Mouse (Mus musculus): ENCODE data around the gene Nsd2. TPM values are rescaled to one million over a fixed set of nuclear protein-coding genes. Genes with fewer than 3 reads are reported as not detected.
A peak's percentile ranks its signal among the peaks of the same experiment; 100 is the strongest.

Nsd2 gene
- total and polyA plus RNA-seq, 2 experiments from 2014 or later, result 69.4 to 76.2 TPM

- H3K27me3 ChIP-seq (ENCODE audit: insufficient read depth, low read length), result no peaks in the 10 kb centered on the region
- WGBS, result 25% methylated on average over 2 of the region's 2 CpGs
- ATAC-seq (no peak), DNase-seq (ENCODE audit: low spot score) (no peak)
- H3K4me2 ChIP-seq (ENCODE audit: low read depth, low read length), result peak overlapping the region; percentile 73
- no peak for TF ChIP-seq CTCF (IDR thresholded peaks at IDR 0.05; ENCODE audit: low read depth)
- no peaks in the 10 kb centered on the region for H3K36me3 ChIP-seq (ENCODE audit: insufficient read depth, low read length)
- peak overlapping the region; percentile 99; the same call in 1 of the 2 replicates for H3K9ac ChIP-seq (replicated peaks; ENCODE audit: low read length)
- H3K4me3 ChIP-seq (ENCODE audit: low read length), result peak overlapping the region; percentile 95
- no peak overlapping the region for H3K27ac ChIP-seq
- H3K9me3 ChIP-seq (ENCODE audit: low read length), result no peaks in the 10 kb centered on the region
- H3K4me1 ChIP-seq (ENCODE audit: insufficient read depth, low read length), result peaks cover 18% of the 10 kb centered on the region
These were observed 1.4 kb downstream of the Nsd2 start for GRCm38 (mm10) chr5:33821901-33822427.

- no peaks in the 10 kb centered on the region for H3K36me3 ChIP-seq (ENCODE audit: insufficient read depth, low read length)
- DNase-seq (ENCODE audit: low spot score), result no peak
- ATAC-seq, result no peak
These were observed 1.9 kb downstream of the Nsd2 start for GRCm38 (mm10) chr5:33822456-33822855.

GRCm38 (mm10) chr5:33826001-33826400, 5.5 kb downstream of the Nsd2 start:
- H3K27ac ChIP-seq, result no peak overlapping the region
- no peaks in the 10 kb centered on the region for H3K36me3 ChIP-seq (ENCODE audit: insufficient read depth, low read length)
- H3K4me3 ChIP-seq (ENCODE audit: low read length), result no peak overlapping the region
- 0 out of 2 replicates have a peak overlapping the region, but pooled peaks have one; percentile 1 for H3K4me2 ChIP-seq (ENCODE audit: low read depth, low read length)
- no peak for TF ChIP-seq CTCF (IDR thresholded peaks at IDR 0.05; ENCODE audit: low read depth)
- H3K4me1 ChIP-seq (ENCODE audit: insufficient read depth, low read length), result peaks cover 18% of the 10 kb centered on the region
- H3K27me3 ChIP-seq (ENCODE audit: insufficient read depth, low read length), result no peaks in the 10 kb centered on the region
- H3K9me3 ChIP-seq (ENCODE audit: low read length), result no peaks in the 10 kb centered on the region
- ATAC-seq (no peak), DNase-seq (ENCODE audit: low spot score) (no peak)
- H3K9ac ChIP-seq (replicated peaks; ENCODE audit: low read length), result no peak overlapping the region

More at GRCm38 (mm10) chr5:33822456-33822855, 1.9 kb downstream of the Nsd2 start:
- no peak for TF ChIP-seq CTCF (IDR thresholded peaks at IDR 0.05; ENCODE audit: low read depth)
- Histone ChIP-seq H3K27ac (no peak overlapping the region), H3K27me3 (ENCODE audit: insufficient read depth, low read length) (no peaks in the 10 kb centered on the region), H3K4me3 (ENCODE audit: low read length) (peak overlapping the region; percentile 95), H3K4me2 (ENCODE audit: low read depth, low read length) (peak overlapping the region; percentile 73), H3K4me1 (ENCODE audit: insufficient read depth, low read length) (peaks cover 18% of the 10 kb centered on the region), H3K9ac (replicated peaks; ENCODE audit: low read length) (no peak overlapping the region), H3K9me3 (ENCODE audit: low read length) (no peaks in the 10 kb centered on the region)
- 18% methylated on average over 3 of the region's 3 CpGs for WGBS

- Histone ChIP-seq H3K4me2 (ENCODE audit: low read depth, low read length) (no peak overlapping the region), H3K27me3 (ENCODE audit: insufficient read depth, low read length) (no peaks in the 10 kb centered on the region), H3K9ac (replicated peaks; ENCODE audit: low read length) (no peak overlapping the region), H3K9me3 (ENCODE audit: low read length) (no peaks in the 10 kb centered on the region), H3K4me3 (ENCODE audit: low read length) (no peak overlapping the region), H3K27ac (no peak overlapping the region), H3K36me3 (ENCODE audit: insufficient read depth, low read length) (no peaks in the 10 kb centered on the region), H3K4me1 (ENCODE audit: insufficient read depth, low read length) (peaks cover 6% of the 10 kb centered on the region)
- no peak for TF ChIP-seq CTCF (IDR thresholded peaks at IDR 0.05; ENCODE audit: low read depth)
- DNase-seq (ENCODE audit: low spot score) (no peak), ATAC-seq (no peak)
- 68% methylated on average over 8 of the region's 8 CpGs for WGBS
These were observed 7.6 kb downstream of the Nsd2 start for GRCm38 (mm10) chr5:33828107-33828506.

GRCm38 (mm10) chr5:33829958-33830357, 9.4 kb downstream of the Nsd2 start:
- DNase-seq (ENCODE audit: low spot score) (no peak), ATAC-seq (no peak)
- H3K4me3 ChIP-seq (ENCODE audit: low read length), result no peak overlapping the region
- H3K27me3 ChIP-seq (ENCODE audit: insufficient read depth, low read length), result no peaks in the 10 kb centered on the region
- H3K36me3 ChIP-seq (ENCODE audit: insufficient read depth, low read length), result no peaks in the 10 kb centered on the region
- TF ChIP-seq CTCF (IDR thresholded peaks at IDR 0.05; ENCODE audit: low read depth), result no peak
- no peaks in the 10 kb centered on the region for H3K9me3 ChIP-seq (ENCODE audit: low read length)
- no peak overlapping the region for H3K27ac ChIP-seq
- no peak overlapping the region for H3K4me2 ChIP-seq (ENCODE audit: low read depth, low read length)
- no peak overlapping the region for H3K9ac ChIP-seq (replicated peaks; ENCODE audit: low read length)
- WGBS, result 96% methylated on average over 3 of the region's 3 CpGs
- no peaks in the 10 kb centered on the region for H3K4me1 ChIP-seq (ENCODE audit: insufficient read depth, low read length)

GRCm38 (mm10) chr5:33830832-33831231, 10.3 kb downstream of the Nsd2 start:
- Histone ChIP-seq H3K4me2 (ENCODE audit: low read depth, low read length) (no peak overlapping the region), H3K27ac (no peak overlapping the region), H3K9me3 (ENCODE audit: low read length) (no peaks in the 10 kb centered on the region), H3K9ac (replicated peaks; ENCODE audit: low read length) (no peak overlapping the region), H3K36me3 (ENCODE audit: insufficient read depth, low read length) (no peaks in the 10 kb centered on the region), H3K27me3 (ENCODE audit: insufficient read depth, low read length) (no peaks in the 10 kb centered on the region), H3K4me1 (ENCODE audit: insufficient read depth, low read length) (no peaks in the 10 kb centered on the region), H3K4me3 (ENCODE audit: low read length) (no peak overlapping the region)
- ATAC-seq (no peak), DNase-seq (ENCODE audit: low spot score) (no peak)
- peak; percentile 55 for TF ChIP-seq CTCF (IDR thresholded peaks at IDR 0.05; ENCODE audit: low read depth)
- WGBS, result 62% methylated on average over 1 of the region's 1 CpGs

- no peaks in the 10 kb centered on the region for H3K4me1 ChIP-seq (ENCODE audit: insufficient read depth, low read length)
- H3K4me2 ChIP-seq (ENCODE audit: low read depth, low read length), result no peak overlapping the region
- DNase-seq (ENCODE audit: low spot score), result no peak
- H3K27ac ChIP-seq, result no peak overlapping the region
- peaks cover 4% of the 10 kb centered on the region; the same call in 1 of the 2 replicates for H3K36me3 ChIP-seq (ENCODE audit: insufficient read depth, low read length)
- no peak overlapping the region for H3K4me3 ChIP-seq (ENCODE audit: low read length)
- no peak for TF ChIP-seq CTCF (IDR thresholded peaks at IDR 0.05; ENCODE audit: low read depth)
- no peaks in the 10 kb centered on the region for H3K9me3 ChIP-seq (ENCODE audit: low read length)
- no peak for ATAC-seq
- H3K27me3 ChIP-seq (ENCODE audit: insufficient read depth, low read length), result no peaks in the 10 kb centered on the region
- 92% methylated on average over 1 of the region's 1 CpGs for WGBS
- H3K9ac ChIP-seq (replicated peaks; ENCODE audit: low read length), result no peak overlapping the region
These were observed 20.8 kb downstream of the Nsd2 start for GRCm38 (mm10) chr5:33841331-33841730.

Measured in hindbrain, postnatal 0 days (tissue).